Comparison of ENCODE assay signal across 8 mouse cellular contexts in genomic region chr7:15974712-15975111, GRCm38 (mm10). TPM values are rescaled to one million over a fixed set of nuclear protein-coding genes. Genes with fewer than 3 reads are reported as not detected.
A peak's percentile ranks its signal among the peaks of the same experiment; 100 is the strongest.
DNase-seq lines count a peak whose midpoint lies in the region; ATAC-seq and TF ChIP-seq lines count a peak whose summit lies in the region.

No protein-coding gene starts in this region.

- no peak for ATAC-seq in forebrain, embryonic 14.5 days
- no peak for ATAC-seq in forebrain, embryonic 12.5 days (ENCODE audit: low FRiP score)
- ATAC-seq in hindbrain, postnatal 0 days = no peak

- peaks cover 80% of the 10 kb centered on the region for H3K36me3 ChIP-seq in forebrain, embryonic 14.5 days (ENCODE audit: control insufficient read depth, insufficient read depth, low read length)
- peaks cover 85% of the 10 kb centered on the region for H3K36me3 ChIP-seq in forebrain, embryonic 12.5 days (replicated peaks)
- peaks cover 44% of the 10 kb centered on the region for H3K36me3 ChIP-seq in hindbrain, postnatal 0 days (ENCODE audit: insufficient read depth, low read length)

- no peaks in the 10 kb centered on the region for H3K9me3 ChIP-seq in forebrain, embryonic 14.5 days (replicated peaks; ENCODE audit: control insufficient read depth, low read length)
- no peaks in the 10 kb centered on the region for H3K9me3 ChIP-seq in forebrain, embryonic 12.5 days
- H3K9me3 ChIP-seq in hindbrain, postnatal 0 days (ENCODE audit: low read length) = no peaks in the 10 kb centered on the region

- no peaks in the 10 kb centered on the region for H3K4me1 ChIP-seq in forebrain, embryonic 14.5 days (ENCODE audit: control insufficient read depth, insufficient read depth, low read length)
- no peaks in the 10 kb centered on the region for H3K4me1 ChIP-seq in forebrain, embryonic 12.5 days
- no peaks in the 10 kb centered on the region for H3K4me1 ChIP-seq in hindbrain, postnatal 0 days (ENCODE audit: insufficient read depth, low read length)
- no peaks in the 10 kb centered on the region for H3K4me1 ChIP-seq in lung, adult 2 months (ENCODE audit: control insufficient read depth, insufficient read depth, low read length)

- no peak overlapping the region for H3K4me3 ChIP-seq in forebrain, embryonic 14.5 days (ENCODE audit: low read depth, low read length)
- H3K4me3 ChIP-seq in forebrain, embryonic 12.5 days (replicated peaks) = no peak overlapping the region
- H3K4me3 ChIP-seq in hindbrain, postnatal 0 days (ENCODE audit: low read length) = no peak overlapping the region
- H3K4me3 ChIP-seq in lung, adult 2 months (replicated peaks; ENCODE audit: extremely low read depth, low read depth, low read length) = no peak overlapping the region

- no peaks in the 10 kb centered on the region for H3K27me3 ChIP-seq in forebrain, embryonic 14.5 days (replicated peaks; ENCODE audit: control insufficient read depth, insufficient read depth, low read length)
- H3K27me3 ChIP-seq in forebrain, embryonic 12.5 days = no peaks in the 10 kb centered on the region
- no peaks in the 10 kb centered on the region for H3K27me3 ChIP-seq in hindbrain, postnatal 0 days (ENCODE audit: insufficient read depth, low read length)

- 61% methylated on average over 5 of the region's 5 CpGs for WGBS in forebrain, embryonic 14.5 days
- WGBS in forebrain, embryonic 12.5 days = 54% methylated on average over 5 of the region's 5 CpGs
- WGBS in hindbrain, postnatal 0 days = 61% methylated on average over 5 of the region's 5 CpGs
- WGBS in lung, adult 2 months = 26% methylated on average over 5 of the region's 5 CpGs

- no peak overlapping the region for H3K9ac ChIP-seq in forebrain, embryonic 14.5 days (ENCODE audit: low read length)
- no peak overlapping the region for H3K9ac ChIP-seq in forebrain, embryonic 12.5 days
- no peak overlapping the region for H3K9ac ChIP-seq in hindbrain, postnatal 0 days (replicated peaks; ENCODE audit: low read length)

- H3K27ac ChIP-seq in forebrain, embryonic 14.5 days (ENCODE audit: low read depth, low read length) = no peak overlapping the region
- no peak overlapping the region for H3K27ac ChIP-seq in forebrain, embryonic 12.5 days
- no peak overlapping the region for H3K27ac ChIP-seq in hindbrain, postnatal 0 days

- TF ChIP-seq POLR2A in lung, adult 2 months (IDR thresholded peaks at IDR 0.05; ENCODE audit: borderline replicate concordance, extremely low read depth, low read depth, low read length) = no peak

- peak; percentile 16 for DNase-seq in forebrain, embryonic 14.5 days (ENCODE audit: low spot score)
- DNase-seq in 3T3-L1 (ENCODE audit: low read depth, low spot score) = peak; percentile 70
- peak; percentile 67 for DNase-seq in T-cell, adult 2 months (ENCODE audit: low spot score)
- DNase-seq in cerebellum, postnatal 14 days = peak; percentile 75 to 82
- DNase-seq in hindbrain, postnatal 0 days (ENCODE audit: low spot score) = peak; percentile 51
- peak; percentile 68 for DNase-seq in lung, adult 2 months
- DNase-seq in spleen, adult 18-20 months = peak; percentile 48 to 69

- TF ChIP-seq CTCF in hindbrain, postnatal 0 days (IDR thresholded peaks at IDR 0.05; ENCODE audit: low read depth) = peak; percentile 81
- peak; percentile 94 for TF ChIP-seq CTCF in lung, adult 2 months (IDR thresholded peaks at IDR 0.05; ENCODE audit: insufficient read depth, low read length)

- no peak overlapping the region for H3K4me2 ChIP-seq in forebrain, embryonic 14.5 days (ENCODE audit: low read length)
- no peak overlapping the region for H3K4me2 ChIP-seq in forebrain, embryonic 12.5 days
- H3K4me2 ChIP-seq in hindbrain, postnatal 0 days (ENCODE audit: low read depth, low read length) = no peak overlapping the region

RNA-seq across cellular contexts. Expression of gene Ehd2, which starts 7.3 kb away (rescaled TPM):
- polyA plus RNA-seq in forebrain, embryonic 14.5 days (2014; fragmentation: Nextera tagmentation; extraction: Ambion mirVana) = 4.5 and 6.2 TPM in 2 replicates
- polyA plus RNA-seq in forebrain, embryonic 12.5 days (2016; fragmentation: Nextera tagmentation; extraction: Ambion mirVana) = 6.6 and 7.6 TPM in 2 replicates
- total RNA-seq in hindbrain, postnatal 0 days (2014; rRNA removed) = 5.0 and 9.5 TPM in 2 replicates
- polyA plus RNA-seq in hindbrain, postnatal 0 days (2015; fragmentation: Nextera tagmentation; extraction: Ambion mirVana) = 4.4 and 5.3 TPM in 2 replicates
- 219 and 232 TPM in 2 replicates for polyA plus RNA-seq in lung, adult 2 months (2012; rRNA removed)

RNA-seq across cellular contexts. Expression of gene Nop53, which starts 28.8 kb away (rescaled TPM):
- 142 and 147 TPM in 2 replicates for polyA plus RNA-seq in forebrain, embryonic 14.5 days (2014; fragmentation: Nextera tagmentation; extraction: Ambion mirVana)
- 165 and 169 TPM in 2 replicates for polyA plus RNA-seq in forebrain, embryonic 12.5 days (2016; fragmentation: Nextera tagmentation; extraction: Ambion mirVana)
- 76.5 and 82.1 TPM in 2 replicates for total RNA-seq in hindbrain, postnatal 0 days (2014; rRNA removed)
- 124 and 127 TPM in 2 replicates for polyA plus RNA-seq in hindbrain, postnatal 0 days (2015; fragmentation: Nextera tagmentation; extraction: Ambion mirVana)
- polyA plus RNA-seq in lung, adult 2 months (2012; rRNA removed) = 119 and 128 TPM in 2 replicates

RNA-seq across cellular contexts. Expression of gene Selenow, which starts 52.5 kb away (rescaled TPM):
- 1,730 and 1,790 TPM in 2 replicates for polyA plus RNA-seq in forebrain, embryonic 14.5 days (2014; fragmentation: Nextera tagmentation; extraction: Ambion mirVana)
- polyA plus RNA-seq in forebrain, embryonic 12.5 days (2016; fragmentation: Nextera tagmentation; extraction: Ambion mirVana) = 1,130 and 1,137 TPM in 2 replicates
- total RNA-seq in hindbrain, postnatal 0 days (2014; rRNA removed) = 501 and 566 TPM in 2 replicates
- polyA plus RNA-seq in hindbrain, postnatal 0 days (2015; fragmentation: Nextera tagmentation; extraction: Ambion mirVana) = 1,894 and 2,002 TPM in 2 replicates
- polyA plus RNA-seq in lung, adult 2 months (2012; rRNA removed) = 480 and 641 TPM in 2 replicates

Comparison
In these comparisons a context has a peak if more than half of its experiments do, and no peak if none do; other contexts are left out.
1. DNase-seq: peak in every context shown above with its lines; median percentile 78 in cerebellum, postnatal 14 days; 70 in 3T3-L1; 68 in lung, adult 2 months; 67 in T-cell, adult 2 months; 58 in spleen, adult 18-20 months; 51 in hindbrain, postnatal 0 days; 16 in forebrain, embryonic 14.5 days.
2. RNA of gene Ehd2, which starts 7.3 kb away (polyA plus RNA-seq): 219 to 232 TPM in lung, adult 2 months; 6.6 to 7.6 TPM in forebrain, embryonic 12.5 days, 4.5 to 6.2 TPM in forebrain, embryonic 14.5 days and 4.4 to 5.3 TPM in hindbrain, postnatal 0 days; every median in the first group is over 10 times any median in the second.